Mouse (Mus musculus): ENCODE results near the gene Ltbp1.

Ltbp1 gene

DNA sequence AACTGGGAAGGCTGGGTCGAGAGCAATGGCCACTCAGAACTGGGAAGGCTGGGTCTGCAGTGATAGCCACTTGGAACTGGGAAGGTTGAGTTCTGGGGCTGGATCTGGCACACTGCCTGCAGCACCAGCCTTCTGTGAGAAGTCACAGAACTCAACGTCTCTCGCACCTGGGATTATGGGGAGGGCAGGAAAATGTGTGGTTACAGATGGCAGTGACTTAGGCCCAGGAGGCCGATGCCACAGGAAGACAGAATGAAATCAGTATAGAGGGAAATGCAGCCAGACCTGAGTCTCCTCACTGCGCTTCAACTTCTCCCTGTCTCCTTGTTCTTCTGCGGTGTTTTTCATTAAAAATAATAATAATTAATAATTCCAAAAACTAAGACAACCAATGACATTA, 361.0 kb downstream of the Ltbp1 start:
- DNase-seq (ENCODE audit: low spot score): no peak

DNA sequence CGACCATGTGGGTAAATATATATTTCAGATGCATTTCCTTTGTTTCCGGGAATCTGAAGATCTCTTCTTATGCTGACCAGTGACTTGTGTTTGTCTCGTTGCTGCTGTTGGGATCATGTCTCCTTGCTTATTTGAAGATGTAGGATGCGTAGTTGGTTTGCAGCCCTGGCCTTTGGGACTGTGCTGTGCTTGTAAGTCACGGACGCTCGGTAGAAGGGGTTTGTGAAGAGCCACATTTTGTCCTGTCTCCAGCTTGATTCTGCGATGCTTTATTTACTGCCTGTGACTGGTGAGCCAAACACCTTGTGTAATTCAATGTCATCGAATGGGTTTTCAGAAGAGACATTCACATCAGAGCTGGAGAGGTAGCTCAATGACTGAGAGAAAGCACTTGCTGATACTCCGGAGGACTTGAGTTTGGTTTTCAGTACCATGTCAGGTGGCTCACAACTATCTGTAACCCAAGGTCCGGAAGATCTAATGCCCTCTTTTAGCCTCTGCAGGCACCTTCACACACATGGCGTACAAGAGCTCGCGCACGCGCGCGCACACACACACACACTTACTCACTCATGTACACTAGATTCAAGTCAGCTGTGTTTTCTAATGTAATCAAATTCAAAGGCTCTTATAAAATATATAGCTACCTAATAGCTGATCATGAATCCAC, 362.3 kb downstream of the Ltbp1 start:
- DNase-seq (ENCODE audit: low spot score): no peak

- peak; percentile 81 for DNase-seq (ENCODE audit: low spot score)
Measured at GRCm38 (mm10) chr17:75368580-75368979, 363.2 kb downstream of the Ltbp1 start.

GRCm38 (mm10) chr17:75369351-75369750, 364.0 kb downstream of the Ltbp1 start:
- peak; percentile 63 for DNase-seq (ENCODE audit: low spot score)

GRCm38 (mm10) chr17:75370120-75370519, 364.8 kb downstream of the Ltbp1 start:
- DNase-seq (ENCODE audit: low spot score): peak; percentile 41

GRCm38 (mm10) chr17:75371650-75372049, 366.3 kb downstream of the Ltbp1 start:
- peak; percentile 56 for DNase-seq (ENCODE audit: low spot score)

DNA sequence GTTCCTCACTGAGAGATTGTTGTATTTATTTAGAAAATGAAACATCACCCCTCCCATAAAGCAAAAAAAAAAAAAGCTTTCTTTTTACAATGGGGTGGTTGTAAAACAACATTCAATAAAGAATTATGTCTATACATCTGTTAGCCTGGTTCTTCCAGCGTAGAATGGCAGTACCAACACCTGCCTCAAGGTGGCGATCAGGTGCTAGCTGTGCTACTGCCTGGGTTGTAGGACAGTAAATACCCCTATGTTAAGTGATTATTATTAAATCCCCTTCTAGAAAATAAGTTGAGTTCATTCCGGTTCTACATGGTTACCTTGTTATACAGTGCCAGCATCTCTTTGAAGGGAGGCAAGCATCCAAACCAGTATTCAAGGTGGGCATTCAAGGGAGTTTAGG, 367.0 kb downstream of the Ltbp1 start:
- peak; percentile 41 for DNase-seq (ENCODE audit: low spot score)

DNA sequence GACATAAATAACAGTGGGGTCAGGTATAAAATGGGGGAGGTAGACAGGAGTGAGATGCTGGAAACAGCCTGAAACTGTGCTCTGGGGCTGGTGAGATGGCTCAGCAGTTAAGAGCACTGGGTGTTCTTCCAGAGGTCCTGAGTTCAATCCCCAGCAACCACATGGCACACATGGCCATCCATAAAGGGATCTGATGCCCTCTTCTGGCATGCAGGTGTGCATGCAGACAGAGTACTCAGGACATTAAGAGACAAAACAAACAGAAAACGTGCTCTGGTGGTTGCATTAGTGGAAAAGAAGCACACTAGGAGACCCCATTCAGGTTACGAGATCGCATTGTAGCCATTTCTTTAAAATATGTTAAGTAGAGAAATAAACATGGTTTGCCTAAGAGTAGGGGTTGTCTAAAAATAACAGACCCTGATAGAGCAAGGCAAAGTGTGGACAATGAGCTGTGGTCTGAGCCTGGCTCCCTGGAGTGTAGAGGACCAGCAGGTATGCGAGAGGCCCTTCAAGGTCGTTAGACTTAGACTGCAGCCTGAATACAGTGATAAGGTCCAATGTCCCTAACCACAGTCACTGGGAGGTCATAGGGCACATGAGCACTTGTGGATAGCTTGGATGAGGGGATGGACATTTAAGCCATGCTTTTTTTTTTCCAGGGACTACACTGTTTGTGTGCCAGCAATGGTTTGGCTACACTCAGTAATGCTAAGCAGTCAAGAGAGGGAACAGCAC, 369.1 kb downstream of the Ltbp1 start:
- DNase-seq (ENCODE audit: low spot score): peak; percentile 30

- DNase-seq (ENCODE audit: low spot score): no peak
Measured at GRCm38 (mm10) chr17:75378256-75378871, 373.0 kb downstream of the Ltbp1 start.

DNA sequence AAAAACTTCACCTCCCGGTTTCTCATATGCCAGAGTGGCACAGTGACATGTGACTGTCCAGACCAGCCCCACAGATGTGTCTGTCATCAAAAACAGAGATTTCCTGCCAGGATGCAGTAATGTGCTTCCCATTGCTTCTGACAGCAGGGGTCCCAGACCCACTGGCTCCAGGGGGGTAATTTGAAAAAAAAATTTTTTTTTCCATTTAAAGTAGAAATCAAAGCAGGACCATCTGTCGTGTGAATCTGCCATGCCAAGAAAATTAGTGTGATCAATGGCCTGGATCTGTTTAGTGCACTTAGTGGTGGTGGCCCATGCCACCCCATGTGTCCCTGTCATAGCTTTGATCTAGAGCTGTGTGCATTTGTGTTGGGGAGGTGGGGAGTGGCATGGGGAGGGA, 374.8 kb downstream of the Ltbp1 start:
- no peak for DNase-seq (ENCODE audit: low spot score)

- no peak for DNase-seq (ENCODE audit: low spot score)
Measured at GRCm38 (mm10) chr17:75388402-75388801, 383.0 kb downstream of the Ltbp1 start.

- DNase-seq (ENCODE audit: low spot score): no peak
Measured at GRCm38 (mm10) chr17:75390142-75390541, 384.8 kb downstream of the Ltbp1 start.

GRCm38 (mm10) chr17:75391429-75392192, 386.2 kb downstream of the Ltbp1 start:
- DNase-seq (ENCODE audit: low spot score): no peak

- peak; percentile 75 for DNase-seq (ENCODE audit: low spot score)
Measured at GRCm38 (mm10) chr17:75406405-75406804, 401.0 kb downstream of the Ltbp1 start.

- peak; percentile 65 for DNase-seq (ENCODE audit: low spot score)
Measured at GRCm38 (mm10) chr17:75416861-75417260, 411.5 kb downstream of the Ltbp1 start.

DNA sequence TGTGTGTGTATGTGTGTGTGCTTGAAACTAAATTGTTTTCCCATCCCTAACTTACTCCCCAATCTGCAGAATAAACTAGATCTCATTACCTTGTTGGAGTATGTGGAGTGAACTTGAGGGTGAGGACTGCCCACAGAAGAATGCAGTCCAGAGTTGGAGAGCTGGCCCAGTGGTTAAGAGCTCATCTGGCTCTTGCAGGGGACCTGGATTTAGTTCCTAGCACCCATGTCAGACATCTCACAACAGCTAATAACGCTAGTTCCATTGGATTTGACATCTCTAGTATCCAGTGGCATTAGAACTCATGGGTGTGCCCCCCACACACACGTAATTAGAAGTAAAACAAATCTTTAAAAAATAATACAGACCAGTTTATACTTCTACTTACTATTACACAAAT, 428.8 kb downstream of the Ltbp1 start:
- DNase-seq (ENCODE audit: low spot score): no peak

DNA sequence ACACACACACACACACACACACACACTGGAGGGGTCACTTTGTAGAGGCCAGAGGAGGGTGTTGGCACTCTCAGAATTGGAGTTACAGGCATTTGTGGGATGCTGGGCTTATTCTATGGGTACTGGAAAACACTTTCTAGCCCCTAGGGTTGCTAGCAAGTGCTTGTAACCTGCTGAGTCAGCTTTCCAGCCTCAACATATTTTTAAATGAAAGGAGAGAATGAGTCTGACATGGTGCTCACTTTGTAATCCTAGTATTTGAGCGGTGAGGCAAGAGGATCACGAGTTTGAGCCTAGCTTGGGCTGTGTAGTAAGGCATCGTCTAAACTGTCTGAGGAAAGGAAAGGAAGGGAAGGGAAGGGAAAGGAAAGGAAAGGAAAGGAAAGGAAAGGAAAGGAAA, 429.5 kb downstream of the Ltbp1 start:
- DNase-seq (ENCODE audit: low spot score): no peak

DNA sequence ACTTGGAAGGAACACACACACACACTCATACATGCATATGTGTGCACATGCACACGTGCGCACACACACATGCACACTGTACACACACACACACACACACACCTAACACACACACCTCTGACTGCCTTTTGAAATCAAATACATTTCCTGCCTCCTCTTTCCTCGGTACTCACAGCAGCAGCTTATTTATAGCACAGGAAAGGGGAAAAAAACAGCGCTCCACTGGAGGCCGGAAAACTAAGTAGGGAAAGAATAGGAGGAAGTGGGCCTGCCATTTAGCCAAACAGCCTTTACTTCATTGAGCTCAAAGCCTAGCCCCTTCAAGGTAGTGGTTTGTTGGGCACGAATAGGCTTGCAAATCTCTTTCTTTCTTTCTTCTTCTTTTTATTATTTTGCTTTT, 430.2 kb downstream of the Ltbp1 start, which contains the start of gene Rasgrp3:
Gene Rasgrp3, plus strand, starts transcription at position 298 of the 400 bp plus-strand sequence.
- no peak for DNase-seq (ENCODE audit: low spot score)

- DNase-seq (ENCODE audit: low spot score): no peak
Measured at GRCm38 (mm10) chr17:75436095-75436494, 430.7 kb downstream of the Ltbp1 start.

- no peak for DNase-seq (ENCODE audit: low spot score)
Measured at GRCm38 (mm10) chr17:75436819-75437218, 431.5 kb downstream of the Ltbp1 start.

GRCm38 (mm10) chr17:75437239-75437750, 431.9 kb downstream of the Ltbp1 start:
- DNase-seq (ENCODE audit: low spot score): no peak

GRCm38 (mm10) chr17:75438162-75438561, 432.8 kb downstream of the Ltbp1 start:
- no peak for DNase-seq (ENCODE audit: low spot score)

All from adipocyte (in vitro differentiated cells).